Mouse (Mus musculus) myocyte (in vitro differentiated cells): Measurements from ENCODE around the gene Asic2.

ENCODE experiments used
- E2F4 ChIP-seq: IDR thresholded peaks from one replicate; pipeline ENCODE4 v1.6.1; 2011; ENCODE audit warnings: mild to moderate bottlenecking, control low read depth, moderate library complexity; ENCODE audit not compliant: insufficient read depth
- MAX ChIP-seq: IDR thresholded peaks from one replicate; pipeline ENCODE4 v1.6.1; 2011; ENCODE audit warnings: low read depth, mild to moderate bottlenecking, control low read depth
- POLR2A ChIP-seq: IDR thresholded peaks from one replicate; pipeline ENCODE4 v1.6.1; 2011; ENCODE audit warnings: low read depth, mild to moderate bottlenecking, control low read depth, moderate library complexity; ENCODE audit not compliant: insufficient read length
- POLR2AphosphoS2 ChIP-seq: IDR thresholded peaks from one replicate; pipeline ENCODE4 v1.6.1; 2011; ENCODE audit warnings: low read depth, control low read depth; ENCODE audit not compliant: insufficient read length
- REST ChIP-seq: IDR thresholded peaks from one replicate; pipeline ENCODE4 v1.6.1; 2011; ENCODE audit warnings: mild to moderate bottlenecking, control low read depth, moderate library complexity; ENCODE audit not compliant: insufficient read depth, insufficient read length
- SRF ChIP-seq: IDR thresholded peaks from one replicate; pipeline ENCODE4 v1.6.1; 2011; ENCODE audit warnings: low read depth; ENCODE audit not compliant: control insufficient read depth, insufficient read length
- TCF3 ChIP-seq: IDR thresholded peaks from one replicate; pipeline ENCODE4 v1.6.1; 2011; ENCODE audit warnings: low read depth, control low read depth; ENCODE audit not compliant: insufficient read length
- USF1 ChIP-seq: IDR thresholded peaks from one replicate; pipeline ENCODE4 v1.6.1; 2011; ENCODE audit warnings: low read depth, mild to moderate bottlenecking, control low read depth, moderate library complexity

DNA sequence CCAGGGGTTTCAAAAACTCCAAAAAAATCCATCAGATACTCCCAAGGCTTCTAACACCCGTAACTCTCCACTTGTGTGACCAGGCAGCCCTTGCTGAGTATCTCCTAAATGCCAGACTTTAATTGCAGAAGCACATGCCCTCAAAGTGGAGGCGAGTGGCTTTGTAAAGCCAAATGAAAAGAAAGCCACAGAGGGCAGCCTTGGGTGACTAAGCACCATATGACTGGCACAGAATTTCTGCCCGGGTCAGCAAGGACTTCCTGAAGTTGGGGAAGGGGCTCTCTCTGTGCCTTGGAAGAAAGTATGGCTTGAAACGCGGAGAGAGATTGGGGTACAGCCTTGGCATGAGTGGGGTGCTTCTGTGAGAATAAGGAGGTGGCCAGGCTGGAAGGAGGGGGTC, 28.8 kb upstream of the Asic2 start:
- TF ChIP-seq E2F4 (no peak), POLR2A (no peak), USF1 (no peak), POLR2AphosphoS2 (no peak), MAX (no peak), SRF (no peak), TCF3 (no peak), REST (no peak)
